ENCODE assay signal across 12 mouse cellular contexts in genomic region chr14:25614684-25615083, GRCm38 (mm10).
DNase-seq lines count a peak whose midpoint lies in the region; ATAC-seq and TF ChIP-seq lines count a peak whose summit lies in the region.
"Had no signal": no experiment of that assay in that cellular context is flagged by ENCODE, and none has a peak within 500 bp of the region (broad histone marks: within the 10 kb centered on the region; RNA-seq: fewer than 3 reads in every experiment).

No protein-coding gene starts in this region.

- DNase-seq in layer of hippocampus, adult 2 months (ENCODE audit: low spot score in 2 of 2): no peak
- DNase-seq in layer of hippocampus, postnatal 10 days (ENCODE audit: low spot score in 2 of 2): no peak
- peak; percentile 37 for DNase-seq in induced T-regulatory cell, adult 2 months (ENCODE audit: low read depth)
- no peak for DNase-seq in right cerebral cortex, adult 2 months (ENCODE audit: low spot score in 2 of 2)
- DNase-seq in layer of hippocampus, adult 18-20 months (ENCODE audit: low spot score in 2 of 2): no peak
- DNase-seq: cerebellum, adult 2 months; retina, postnatal 1 day; thymus, postnatal 4 days had no signal

- no peak for TF ChIP-seq POLR2A in bone marrow, adult 2 months (IDR thresholded peaks at IDR 0.05; ENCODE audit: borderline replicate concordance, control insufficient read depth, low read depth, low read length)

- peak; percentile 81 for ATAC-seq in megakaryocyte, adult 5-6 weeks (ENCODE audit: poor library complexity, severe bottlenecking)
- no peak for ATAC-seq in forebrain, embryonic 13.5 days

- H3K4me3 ChIP-seq in layer of hippocampus, adult 2 months: no peak overlapping the region
- H3K4me3 ChIP-seq in bone marrow, adult 2 months (replicated peaks; ENCODE audit: control insufficient read depth, low read depth, low read length): no peak overlapping the region
- no peak overlapping the region for H3K4me3 ChIP-seq in forebrain, embryonic 13.5 days

- no peak overlapping the region for H3K9ac ChIP-seq in forebrain, embryonic 13.5 days
- H3K9ac ChIP-seq: hindbrain, embryonic 14.5 days had no signal

- TF ChIP-seq CTCF in layer of hippocampus, adult 2 months (conservative IDR thresholded peaks at IDR 0.05): no peak
- TF ChIP-seq CTCF in bone marrow, adult 2 months (IDR thresholded peaks at IDR 0.05; ENCODE audit: control insufficient read depth, insufficient read depth, low read length): no peak

- H3K27ac ChIP-seq in layer of hippocampus, adult 2 months: peak overlapping the region; percentile 51; the same call in 1 of the 2 replicates
- H3K27ac ChIP-seq in bone marrow, adult 2 months (ENCODE audit: control insufficient read depth, insufficient read depth, low read depth, low read length, poor library complexity): peak overlapping the region; percentile 76
- H3K27ac ChIP-seq in forebrain, embryonic 13.5 days: no peak overlapping the region
- H3K27ac ChIP-seq: hindbrain, embryonic 14.5 days had no signal

- no peak overlapping the region for H3K4me2 ChIP-seq in forebrain, embryonic 13.5 days
- H3K4me2 ChIP-seq: hindbrain, embryonic 14.5 days had no signal

- no peaks in the 10 kb centered on the region for H3K27me3 ChIP-seq in forebrain, embryonic 13.5 days

- H3K9me3 ChIP-seq in forebrain, embryonic 13.5 days (replicated peaks): no peaks in the 10 kb centered on the region

- H3K36me3 ChIP-seq in forebrain, embryonic 13.5 days (ENCODE audit: poor library complexity, severe bottlenecking): peaks cover 47% of the 10 kb centered on the region

- WGBS in bone marrow, adult 2 months: 6% methylated on average over 5 of the region's 5 CpGs
- 78% methylated on average over 5 of the region's 5 CpGs for WGBS in forebrain, embryonic 13.5 days

- H3K4me1 ChIP-seq in bone marrow, adult 2 months (ENCODE audit: control insufficient read depth, insufficient read depth, low read length): peaks cover 7% of the 10 kb centered on the region
- H3K4me1 ChIP-seq in forebrain, embryonic 13.5 days: peaks cover 93% of the 10 kb centered on the region
